Mouse (Mus musculus) Muller cell, postnatal 12 days (primary cell): ENCODE measurements around the gene Lrrc20.
"Not testable (repeated sequence)": the region's sequence is repeated elsewhere in the genome, so short reads cannot be mapped to it uniquely, and the experiment has no call there.

Experiments used
- DNase-seq: peaks from one replicate; pipeline ENCODE4 v3.0.0-alpha.2; 2015; ENCODE audit errors: inconsistent ontology term

Lrrc20 gene

DNA sequence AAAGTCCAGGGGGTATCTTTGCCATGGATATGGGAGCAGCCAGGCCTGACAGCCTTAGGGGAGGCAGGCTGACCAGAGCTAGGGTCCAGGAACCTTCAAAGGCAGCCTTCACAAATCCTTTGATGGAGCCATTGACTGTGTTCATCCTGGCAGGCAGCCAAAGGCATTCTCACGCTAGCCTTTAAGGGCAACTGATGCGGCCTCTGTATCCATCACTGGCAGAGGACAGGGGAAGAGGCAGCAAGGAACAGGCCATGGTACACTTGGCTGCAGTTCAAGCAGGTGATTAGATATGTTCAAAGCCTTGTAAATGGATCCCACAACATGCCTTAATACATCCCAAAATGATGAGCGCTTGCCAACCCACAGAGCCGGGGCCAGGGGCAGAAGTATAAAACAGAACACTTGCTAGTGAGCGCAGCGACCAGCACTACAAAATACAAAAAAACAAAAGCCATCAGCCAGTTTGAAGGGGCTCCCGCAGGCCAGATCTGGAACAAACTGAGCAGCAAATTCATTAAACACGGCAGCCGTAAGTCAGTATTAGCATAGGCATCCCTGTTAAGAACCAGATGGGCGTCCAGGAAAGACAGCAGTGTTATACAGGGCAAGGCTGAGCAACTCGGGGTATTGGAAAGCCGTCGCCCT lies 100.6 kb downstream of the Lrrc20 start:
- DNase-seq = no peak

DNA sequence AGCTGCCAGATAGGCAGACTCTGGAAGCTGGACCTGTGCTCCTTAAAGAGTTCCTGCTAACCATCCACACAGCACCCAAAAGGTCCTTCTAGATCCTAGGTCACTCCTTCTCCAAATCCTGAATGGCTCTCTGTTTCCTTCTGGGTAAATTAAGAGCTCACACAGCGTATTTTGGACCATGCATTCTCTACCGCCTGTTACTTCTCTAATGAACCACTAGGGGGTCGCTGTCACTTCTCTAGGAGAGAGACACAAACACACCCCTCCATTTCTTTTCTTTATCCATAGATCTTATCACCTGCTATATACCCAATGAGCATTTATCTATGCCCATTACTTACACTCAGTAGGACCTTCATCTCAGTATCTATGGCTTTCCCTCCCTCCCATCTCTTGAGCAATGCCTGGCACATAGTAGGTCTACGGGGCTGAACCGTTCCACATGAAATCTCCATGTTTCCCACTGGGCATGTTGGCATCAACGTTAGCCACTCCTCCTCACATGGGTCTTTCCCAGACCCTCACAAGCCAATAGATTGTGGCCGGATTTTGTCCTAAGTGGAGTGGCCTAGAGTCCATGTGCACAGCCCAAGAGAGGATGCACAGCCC lies 111.7 kb downstream of the Lrrc20 start:
- no peak for DNase-seq

DNA sequence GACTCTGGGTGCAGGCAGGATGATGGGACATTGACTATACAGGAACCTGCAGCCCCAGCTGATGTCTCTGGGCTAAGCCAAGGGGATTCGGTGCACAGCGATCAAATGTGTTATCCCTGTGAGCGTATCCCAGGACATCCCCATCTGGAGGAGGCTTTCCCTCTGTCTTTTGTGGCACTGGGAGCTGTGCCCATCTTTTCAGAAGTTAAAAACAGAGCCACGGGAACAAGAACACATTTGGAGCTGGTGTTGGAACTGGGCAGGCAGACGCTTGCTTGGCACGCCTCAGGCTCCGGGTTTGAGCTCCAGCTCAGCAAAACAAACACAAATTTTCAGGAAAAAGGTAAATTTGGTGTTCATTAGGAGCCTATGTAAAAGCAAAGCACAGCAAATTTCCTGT lies 122.4 kb downstream of the Lrrc20 start:
- DNase-seq = no peak

DNA sequence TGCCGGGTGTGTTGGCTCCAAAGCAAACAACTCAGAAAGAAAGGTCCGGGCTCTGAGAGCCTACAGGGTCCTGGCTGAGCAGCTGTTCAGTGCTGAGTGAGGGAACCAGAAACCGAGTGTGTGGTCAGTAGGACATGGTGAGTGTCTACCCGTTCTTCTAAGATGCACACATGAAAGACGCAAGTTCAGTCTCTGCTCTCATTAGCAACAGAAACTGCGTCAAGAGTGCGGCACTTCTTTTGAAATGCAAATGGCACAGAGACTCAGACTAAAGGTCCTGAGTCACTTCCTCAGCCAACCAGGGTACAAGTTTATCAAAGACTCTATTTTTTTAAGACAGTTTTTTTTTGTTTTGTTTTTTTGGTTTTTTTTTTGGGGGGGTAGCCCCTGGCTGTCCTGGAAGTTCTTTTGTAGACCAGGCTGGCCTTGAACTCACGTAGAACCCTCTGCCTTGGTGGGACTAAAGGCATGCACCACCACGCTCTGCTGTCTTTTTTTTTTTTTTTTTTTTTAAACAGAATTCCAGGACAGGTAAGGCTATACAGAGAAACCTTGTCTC lies 124.0 kb downstream of the Lrrc20 start:
- no peak for DNase-seq

DNA sequence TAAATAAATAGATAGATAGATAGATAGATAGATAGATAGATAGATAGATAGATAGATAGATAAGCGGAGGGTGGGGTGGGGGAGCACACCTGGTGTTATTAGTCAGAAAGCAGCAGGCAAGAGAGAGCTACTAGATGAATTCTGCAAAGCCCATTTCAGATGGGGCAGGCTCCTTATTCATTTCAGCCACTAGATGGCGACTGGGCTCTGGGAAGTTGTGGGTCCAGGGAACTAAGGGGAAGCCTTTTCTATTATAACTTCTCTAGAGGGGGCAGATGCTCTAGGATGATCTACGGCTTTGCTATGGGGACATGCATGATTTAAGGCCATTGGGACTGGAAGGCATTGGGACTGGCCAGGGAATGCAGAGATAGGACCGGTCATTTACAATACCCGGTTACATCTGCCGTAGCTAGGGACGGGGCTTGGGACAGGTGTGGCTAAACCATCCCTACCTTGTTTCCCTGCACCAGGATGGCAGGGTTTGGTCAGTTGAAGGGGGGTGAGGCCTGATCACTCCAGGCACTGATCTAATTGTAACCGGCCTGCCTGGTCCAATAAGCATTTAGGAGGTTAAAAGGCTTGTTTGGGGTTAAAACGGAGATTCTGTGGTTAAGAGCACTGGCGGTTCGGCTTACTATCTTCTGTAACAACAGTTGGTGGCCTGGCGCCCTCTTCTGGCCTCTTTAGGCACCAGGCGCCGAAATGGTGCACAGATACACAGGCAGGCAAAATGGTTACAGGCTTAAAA lies 126.9 kb downstream of the Lrrc20 start:
- DNase-seq = peak; percentile 78

DNA sequence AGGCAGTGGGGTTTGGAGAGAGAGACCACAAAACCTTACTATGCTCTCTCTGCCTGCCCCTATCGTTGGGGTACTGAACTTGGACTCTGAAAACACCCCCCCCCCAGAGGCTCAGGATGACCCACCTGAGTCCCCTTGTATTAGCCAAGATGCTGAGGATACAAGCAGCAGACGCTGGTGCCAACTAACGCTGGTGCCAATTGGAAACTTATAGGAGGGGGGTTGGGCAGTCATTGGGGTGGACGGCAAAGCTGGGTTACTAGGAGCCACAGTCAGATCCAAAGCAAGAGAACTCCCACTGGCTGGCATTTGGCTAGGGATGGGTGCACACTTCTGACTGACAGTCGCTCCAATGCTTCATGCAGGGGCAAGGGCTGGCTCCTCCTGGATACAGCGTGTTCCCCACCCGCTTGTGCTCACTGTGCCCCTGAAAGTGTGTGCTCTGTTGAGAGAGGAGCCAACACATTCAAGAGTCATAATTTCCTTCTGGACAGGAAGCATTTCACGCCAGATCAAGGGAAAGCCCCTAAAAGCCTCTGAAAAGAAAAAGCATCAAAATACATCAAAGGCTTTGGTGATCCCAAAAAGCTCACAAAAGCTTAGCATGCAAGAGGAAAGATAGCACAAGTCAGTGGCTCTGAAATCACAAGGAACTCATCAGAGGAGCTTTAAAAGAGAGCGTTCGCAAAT lies 128.9 kb downstream of the Lrrc20 start:
- DNase-seq = no peak

DNA sequence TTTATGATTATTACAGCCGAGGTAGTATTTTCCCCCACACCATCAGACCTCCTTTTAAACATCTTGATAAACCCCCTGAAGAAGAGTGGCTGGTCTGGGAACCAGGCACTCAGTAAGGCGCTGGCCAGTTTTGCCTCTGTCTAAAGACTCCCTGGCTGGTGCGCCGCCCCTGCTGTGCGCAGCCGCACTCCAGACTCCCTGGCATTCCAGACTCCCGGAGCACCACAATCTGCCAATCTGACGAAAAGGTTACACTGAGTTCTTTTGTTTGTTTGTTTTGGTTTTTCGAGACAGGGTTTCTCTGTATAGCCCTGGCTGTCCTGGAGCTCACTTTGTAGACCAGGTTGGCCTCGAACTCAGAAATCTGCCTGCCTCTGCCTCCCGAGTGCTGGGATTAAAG lies 129.8 kb downstream of the Lrrc20 start:
- DNase-seq = not testable (repeated sequence)

DNA sequence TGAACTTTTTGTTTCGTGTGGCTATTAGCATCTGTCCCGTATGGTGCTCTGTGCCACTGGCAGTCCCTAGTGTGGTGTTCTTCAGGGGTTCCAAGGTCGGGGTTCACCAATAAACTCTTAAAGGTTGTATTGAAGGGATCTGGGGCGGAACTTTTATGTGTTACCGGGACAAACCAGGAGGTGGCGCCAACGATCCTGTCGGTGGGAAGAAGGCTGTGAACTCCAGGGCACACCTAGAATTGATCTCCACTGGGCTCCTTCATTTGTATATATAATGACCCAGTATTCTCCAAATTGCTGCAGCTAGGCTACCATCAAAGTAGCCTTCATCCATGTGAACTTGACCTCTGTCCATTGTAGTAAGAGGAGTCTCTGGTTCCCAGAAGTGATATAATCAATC lies 130.2 kb downstream of the Lrrc20 start:
- peak; percentile 58 for DNase-seq

DNA sequence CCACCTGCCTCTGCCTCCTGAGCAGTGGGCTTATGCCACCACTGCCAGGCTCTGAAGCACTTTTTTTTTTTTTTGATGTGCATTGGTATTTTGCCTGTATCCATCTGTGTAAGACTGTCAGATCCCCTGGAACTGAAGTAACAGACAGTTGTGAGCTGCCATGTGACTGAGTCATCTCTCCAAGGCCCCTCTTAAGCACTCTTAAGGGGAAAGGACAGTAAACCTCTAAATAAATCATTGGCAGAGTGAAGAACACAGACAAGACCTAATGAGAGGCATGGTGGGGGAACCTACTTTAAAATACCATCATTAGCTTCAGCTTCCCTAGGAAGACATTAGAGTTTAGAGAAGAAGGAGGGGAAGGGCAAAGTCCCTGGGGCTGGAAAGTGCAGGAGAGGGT lies 132.6 kb downstream of the Lrrc20 start:
- DNase-seq = no peak

DNA sequence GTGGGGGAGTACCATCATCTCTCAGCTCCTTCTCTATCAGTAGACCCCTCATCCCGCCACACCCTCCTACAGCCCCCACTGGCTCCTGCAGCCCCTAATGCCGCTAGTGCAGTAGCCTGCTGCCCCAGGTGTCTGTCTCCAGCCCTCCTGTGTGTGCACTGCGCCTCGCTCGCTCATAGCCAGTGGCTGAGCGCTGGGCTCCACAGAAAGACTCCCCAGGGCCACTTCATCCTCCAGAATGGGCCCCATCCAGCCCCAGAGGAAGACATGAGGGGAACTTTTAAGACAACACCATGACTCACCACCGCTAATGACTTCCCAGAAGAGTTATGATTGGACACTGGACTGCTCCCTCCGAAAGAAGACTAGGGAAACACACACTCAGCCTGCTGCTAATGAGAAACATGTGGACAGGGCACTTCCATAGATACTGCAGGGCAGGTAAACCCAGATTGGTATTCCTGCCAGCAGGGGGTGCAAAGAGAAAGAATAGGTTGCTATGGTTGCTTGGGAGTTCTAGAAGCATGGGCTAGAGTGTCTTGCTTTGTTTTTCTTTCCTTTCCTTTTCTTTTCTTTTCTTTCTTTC lies 135.1 kb downstream of the Lrrc20 start:
- DNase-seq = no peak

DNA sequence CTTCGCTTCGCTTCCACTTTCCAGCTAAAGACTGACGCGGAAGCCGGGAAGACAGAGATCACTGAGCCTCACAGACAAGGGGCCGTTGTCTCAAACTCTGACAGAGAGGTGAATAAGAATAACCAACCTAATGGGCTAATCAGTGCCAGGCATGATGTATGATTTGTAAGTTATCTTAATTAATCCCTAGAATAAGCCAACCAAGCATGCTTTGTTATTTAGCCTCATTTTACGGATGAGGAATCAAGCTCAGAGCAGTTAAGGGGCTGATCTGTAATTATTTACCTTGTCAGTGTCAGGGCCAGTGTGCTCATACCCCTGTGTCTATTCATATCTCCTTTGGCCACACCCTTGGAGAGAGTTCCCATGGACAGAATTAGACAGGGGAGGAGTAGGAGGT lies 138.7 kb downstream of the Lrrc20 start:
- no peak for DNase-seq

DNA sequence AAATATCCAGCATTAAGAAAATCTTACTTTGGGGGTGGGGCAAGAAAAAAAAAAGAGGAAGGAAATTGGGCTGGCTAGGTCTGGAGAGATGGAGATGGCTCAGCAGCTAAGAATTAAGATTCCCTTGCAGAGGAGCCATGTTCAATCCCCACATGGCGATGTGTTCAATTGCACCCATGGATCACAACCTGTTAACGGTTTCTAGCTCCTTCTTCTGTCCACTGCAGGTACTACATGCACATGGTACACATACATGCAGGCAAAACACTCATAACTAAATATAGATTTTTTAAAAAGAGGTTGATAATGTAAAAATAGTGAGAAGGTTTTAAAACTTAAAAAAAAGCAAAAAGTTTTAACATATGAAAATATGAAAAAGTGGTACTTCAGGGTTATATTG lies 142.9 kb downstream of the Lrrc20 start:
- DNase-seq = no peak

DNA sequence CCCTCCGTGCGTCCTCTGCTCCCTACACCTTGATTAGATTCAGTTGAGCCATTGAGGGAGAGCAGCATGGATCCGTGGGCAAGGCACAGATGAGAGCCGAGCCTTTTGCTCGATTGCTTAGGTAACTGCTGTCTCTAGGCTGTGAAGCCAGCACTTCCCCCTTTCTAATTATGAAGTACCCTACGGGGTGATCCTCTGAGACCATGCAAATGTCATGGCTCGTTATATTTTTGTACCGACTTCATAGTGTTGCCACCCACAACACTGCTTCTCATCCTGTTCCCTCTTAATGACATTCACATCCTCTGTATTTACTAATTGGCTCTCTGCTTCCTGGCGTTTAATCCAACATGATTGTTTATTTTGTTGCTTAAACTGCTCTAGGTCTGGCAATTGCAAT lies 146.1 kb downstream of the Lrrc20 start:
- peak; percentile 37 for DNase-seq

DNA sequence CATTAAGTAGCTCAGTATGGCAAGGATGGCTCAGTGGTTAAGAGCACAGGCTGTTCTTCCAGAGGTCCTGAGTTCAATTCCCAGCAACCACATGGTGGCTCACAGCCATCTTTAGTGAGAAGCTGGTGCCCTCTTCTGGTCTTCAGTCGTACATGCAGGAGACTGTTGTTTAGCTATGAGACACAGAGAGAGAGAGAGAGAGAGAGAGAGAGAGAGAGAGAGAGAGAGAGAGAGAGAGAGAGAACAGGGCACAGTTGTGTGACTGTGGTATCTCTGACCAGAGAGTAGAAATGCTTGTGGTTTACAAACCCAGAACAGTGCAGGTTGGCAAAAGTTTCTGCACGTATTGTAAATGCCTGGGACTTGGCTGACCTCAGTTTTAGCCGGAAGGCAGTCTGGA lies 148.3 kb downstream of the Lrrc20 start:
- DNase-seq = peak; percentile 53

DNA sequence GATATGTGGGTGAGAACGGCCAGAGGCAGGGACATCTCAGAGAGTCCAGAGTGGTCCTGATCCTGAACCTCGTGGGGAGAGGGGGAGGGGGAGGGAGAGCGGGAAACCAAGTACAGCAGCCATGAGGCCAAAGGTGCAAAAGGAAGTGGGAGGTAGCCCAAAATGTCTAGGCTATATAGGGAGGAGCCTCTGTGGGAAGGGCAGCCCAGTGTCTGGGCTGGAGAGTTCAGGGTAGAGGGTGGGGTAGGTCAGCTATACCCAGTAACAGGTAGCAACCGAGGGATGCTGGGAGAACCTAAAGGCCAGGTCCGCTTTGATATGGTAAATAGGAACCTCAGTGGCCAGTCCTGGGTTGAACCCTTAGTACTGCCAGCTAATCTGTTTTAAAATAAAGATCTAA lies 149.2 kb downstream of the Lrrc20 start:
- no peak for DNase-seq

DNA sequence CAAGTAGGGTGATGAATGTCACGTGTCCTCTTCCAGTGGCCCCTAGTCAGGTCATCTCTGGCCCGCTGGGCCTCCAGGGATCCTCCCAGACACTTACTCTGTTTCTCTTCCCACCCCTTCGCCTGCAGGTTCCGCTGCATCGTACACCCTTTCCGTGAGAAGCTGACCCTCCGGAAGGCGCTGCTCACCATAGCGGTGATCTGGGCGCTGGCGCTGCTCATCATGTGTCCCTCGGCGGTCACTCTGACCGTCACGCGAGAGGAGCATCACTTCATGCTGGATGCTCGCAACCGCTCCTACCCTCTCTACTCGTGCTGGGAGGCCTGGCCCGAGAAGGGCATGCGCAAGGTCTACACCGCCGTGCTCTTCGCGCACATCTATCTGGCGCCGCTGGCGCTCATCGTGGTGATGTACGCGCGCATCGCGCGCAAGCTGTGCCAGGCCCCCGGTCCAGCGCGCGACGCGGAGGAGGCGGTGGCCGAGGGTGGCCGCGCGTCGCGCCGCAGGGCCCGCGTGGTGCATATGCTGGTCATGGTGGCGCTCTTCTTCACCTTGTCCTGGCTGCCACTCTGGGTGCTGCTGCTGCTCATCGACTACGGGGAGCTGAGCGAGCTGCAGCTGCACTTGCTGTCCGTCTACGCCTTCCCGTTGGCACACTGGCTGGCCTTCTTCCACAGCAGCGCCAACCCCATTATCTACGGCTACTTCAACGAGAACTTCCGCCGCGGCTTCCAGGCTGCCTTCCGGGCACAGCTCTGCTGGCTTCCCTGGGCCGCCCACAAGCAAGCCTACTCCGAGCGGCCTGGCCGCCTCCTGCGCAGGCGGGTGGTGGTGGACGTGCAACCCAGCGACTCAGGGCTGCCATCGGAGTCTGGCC lies 150.0 kb downstream of the Lrrc20 start:
- peak; percentile 40 for DNase-seq

DNA sequence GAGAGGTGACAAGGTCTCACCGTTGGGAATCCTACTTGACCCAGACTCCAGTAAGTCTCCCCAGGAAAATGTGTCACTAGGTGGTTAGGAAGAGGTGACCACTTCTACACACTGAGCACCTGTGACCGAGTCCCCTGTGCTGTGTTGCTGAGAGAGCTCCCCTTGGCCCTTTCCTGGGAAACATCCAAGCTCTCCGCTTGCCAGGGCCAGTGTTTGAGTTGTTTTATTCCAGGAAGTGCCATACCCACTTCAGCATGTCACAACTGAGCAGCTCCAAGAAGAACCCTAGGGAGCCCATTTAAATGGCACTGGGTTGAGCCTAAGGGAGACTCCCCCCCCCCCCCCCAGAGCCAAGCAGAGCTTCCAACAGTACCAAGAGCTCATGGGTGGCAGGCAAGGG lies 150.9 kb downstream of the Lrrc20 start:
- no peak for DNase-seq

DNA sequence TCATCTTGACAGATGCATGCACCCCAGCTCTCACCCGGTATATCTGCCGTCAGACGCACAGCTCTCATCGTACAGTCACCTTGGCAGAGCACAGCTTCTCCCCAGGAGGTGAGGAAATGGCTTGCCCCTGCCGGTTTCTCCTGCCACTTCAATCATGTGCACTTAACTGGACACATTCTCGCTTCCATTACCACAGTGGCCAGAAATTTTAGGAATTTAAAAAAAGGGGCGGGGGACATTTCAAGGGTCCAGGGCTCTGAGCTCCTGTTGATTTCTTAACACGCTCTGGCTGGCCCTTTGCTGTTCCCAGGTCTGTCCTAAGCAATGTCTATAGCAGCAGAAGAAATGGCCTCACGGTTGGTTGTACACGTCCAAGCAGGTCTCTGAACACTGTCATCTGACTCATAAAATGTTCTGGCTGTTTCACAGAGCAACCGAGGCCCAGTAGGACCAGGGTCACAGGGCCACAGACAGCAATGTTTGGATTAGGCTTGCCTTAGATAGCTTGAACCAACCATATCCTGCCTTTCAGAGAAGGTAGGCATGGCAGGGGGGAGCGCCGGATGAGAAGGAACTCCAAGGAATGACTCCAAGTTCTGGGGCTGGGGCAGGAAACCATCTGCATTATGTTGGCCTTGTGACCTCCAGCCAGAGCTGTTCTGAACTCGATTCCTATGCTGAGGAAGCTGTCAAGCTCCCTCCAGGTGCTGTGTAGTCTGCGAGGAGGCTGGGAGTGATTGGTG lies 151.8 kb downstream of the Lrrc20 start:
- peak; percentile 94 for DNase-seq

DNA sequence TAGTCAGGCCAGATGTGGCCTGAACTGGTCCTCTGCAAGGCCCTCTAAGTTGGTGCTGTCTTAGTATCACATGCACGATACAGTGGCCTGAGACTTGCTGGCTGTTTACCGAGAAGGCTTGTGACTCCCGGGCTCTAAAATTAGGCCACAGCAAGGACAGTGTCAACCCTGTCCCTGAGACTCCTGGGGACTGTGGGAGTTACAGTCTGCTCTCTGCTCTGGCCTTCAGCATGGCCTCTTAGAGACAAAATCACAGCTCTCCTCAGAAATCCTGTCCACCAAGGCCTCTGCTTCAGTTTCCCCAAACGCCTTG lies 152.3 kb downstream of the Lrrc20 start:
- DNase-seq = no peak
